Mouse (Mus musculus) lung, embryonic 16.5 days (tissue): Measurements from ENCODE around the gene Foxj3. TPM values are rescaled to one million over a fixed set of nuclear protein-coding genes. Genes with fewer than 3 reads are reported as not detected.
A peak's percentile ranks its signal among the peaks of the same experiment; 100 is the strongest.

Experiments
- ATAC-seq: fragments of 200-750 bp; cut with Nextera tagmentation; 2 replicates; pipeline ENCODE4 v1.8.0; 2017; ENCODE audit warnings: low read depth, mild to moderate bottlenecking, moderate library complexity
- H3K27ac ChIP-seq: fragments of 300-500 bp; sonication (generic); 2 replicates; pipeline ENCODE4 v1.5.1; 2014; ENCODE audit warnings: mild to moderate bottlenecking, control low read depth, low read length
- H3K27me3 ChIP-seq: fragments of 300-500 bp; sonication (generic); 2 replicates; pipeline ENCODE4 v1.6.1; 2014; ENCODE audit warnings: low read depth, low read length, mixed read lengths; ENCODE audit not compliant: control insufficient read depth, insufficient read depth
- H3K36me3 ChIP-seq: fragments of 300-500 bp; sonication (generic); 2 replicates; pipeline ENCODE4 v1.6.1; 2014; ENCODE audit warnings: low read length; ENCODE audit not compliant: control insufficient read depth, insufficient read depth
- H3K4me1 ChIP-seq: fragments of 300-500 bp; sonication (generic); replicated peaks from 2 replicates; pipeline ENCODE4 v1.6.1; 2014; ENCODE audit warnings: low read length, mixed read lengths; ENCODE audit not compliant: control insufficient read depth, insufficient read depth
- H3K4me2 ChIP-seq: fragments of 300-500 bp; sonication (generic); 2 replicates; pipeline ENCODE4 v1.6.1; 2014; ENCODE audit warnings: low read depth, low read length, control low read depth
- H3K4me3 ChIP-seq: fragments of 300-500 bp; sonication (generic); 2 replicates; pipeline ENCODE4 v1.5.1; 2014; ENCODE audit warnings: mild to moderate bottlenecking, low read length, control low read depth
- H3K9ac ChIP-seq: fragments of 300-500 bp; sonication (generic); 2 replicates; pipeline ENCODE4 v1.6.1; 2014; ENCODE audit warnings: low read length, control low read depth
- H3K9me3 ChIP-seq: fragments of 300-500 bp; sonication (generic); 2 replicates; pipeline ENCODE4 v1.6.1; 2016; ENCODE audit warnings: low read length; ENCODE audit not compliant: control insufficient read depth
- WGBS: fragments of 180-500 bp; shearing (Covaris S2); extraction: QIAGEN DNeasy Blood & Tissue Kit; methylation state at CpG from one replicate; pipeline ENCODE4 v1.1.7; 2014; 5-methylcytosine and 5-hydroxymethylcytosine counted together
- polyA plus RNA-seq: library from polyadenylated mRNA; unstranded; fragments of >200 nt; fragmentation: Nextera tagmentation; extraction: Ambion mirVana; gene quantifications from 2 replicates; pipeline ENCODE4 v1.2.1, GENCODE M21; 2015

Gene Foxj3
- polyA plus RNA-seq, 1 experiment from 2014 or later, result 24.1 TPM

DNA sequence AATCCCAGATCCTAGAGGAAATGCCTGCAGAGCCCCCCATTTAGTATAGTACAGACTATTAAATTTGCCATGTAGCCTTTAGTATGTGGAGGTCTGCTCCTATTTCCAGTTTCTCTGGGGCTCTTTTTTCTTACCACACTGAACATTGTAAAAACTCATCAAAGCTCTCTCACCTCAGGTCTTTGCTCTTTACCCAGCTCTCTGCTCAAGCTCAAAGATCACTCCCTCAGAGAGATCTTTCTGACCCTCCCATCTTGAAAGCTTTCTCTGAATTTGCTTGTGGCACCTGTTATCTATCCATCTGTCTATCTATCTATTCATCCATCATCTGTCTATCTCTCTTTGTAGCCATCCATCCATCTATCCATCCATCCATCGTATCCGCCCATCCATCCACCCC, 128.4 kb downstream of the Foxj3 start:
- no peak for ATAC-seq
- H3K36me3 ChIP-seq, result no peaks in the 10 kb centered on the region
- no peak overlapping the region for H3K9ac ChIP-seq
- H3K27ac ChIP-seq, result no peak overlapping the region
- 72% methylated on average over 2 of the region's 2 CpGs for WGBS
- no peak overlapping the region for H3K4me2 ChIP-seq
- H3K9me3 ChIP-seq, result no peaks in the 10 kb centered on the region
- H3K4me3 ChIP-seq, result no peak overlapping the region
- H3K4me1 ChIP-seq, result no peaks in the 10 kb centered on the region
- H3K27me3 ChIP-seq, result no peaks in the 10 kb centered on the region

GRCm38 (mm10) chr4:119666116-119666515, 129.3 kb downstream of the Foxj3 start:
- Histone ChIP-seq H3K4me1 (no peaks in the 10 kb centered on the region), H3K4me3 (no peak overlapping the region), H3K4me2 (no peak overlapping the region), H3K9ac (no peak overlapping the region), H3K9me3 (no peaks in the 10 kb centered on the region), H3K27ac (no peak overlapping the region), H3K36me3 (no peaks in the 10 kb centered on the region), H3K27me3 (no peaks in the 10 kb centered on the region)
- no peak for ATAC-seq
- WGBS, result 24% methylated on average over 8 of the region's 8 CpGs

GRCm38 (mm10) chr4:119667454-119667853, 130.7 kb downstream of the Foxj3 start:
- ATAC-seq, result no peak
- WGBS, result 22% methylated on average over 5 of the region's 5 CpGs
- Histone ChIP-seq H3K4me3 (no peak overlapping the region), H3K4me1 (no peaks in the 10 kb centered on the region), H3K36me3 (no peaks in the 10 kb centered on the region), H3K9ac (no peak overlapping the region), H3K27me3 (no peaks in the 10 kb centered on the region), H3K9me3 (no peaks in the 10 kb centered on the region), H3K4me2 (no peak overlapping the region), H3K27ac (no peak overlapping the region)

GRCm38 (mm10) chr4:119668185-119668584, 131.4 kb downstream of the Foxj3 start:
- Histone ChIP-seq H3K27ac (no peak overlapping the region), H3K36me3 (no peaks in the 10 kb centered on the region), H3K4me3 (no peak overlapping the region), H3K9ac (no peak overlapping the region), H3K4me2 (no peak overlapping the region), H3K9me3 (no peaks in the 10 kb centered on the region), H3K27me3 (no peaks in the 10 kb centered on the region), H3K4me1 (no peaks in the 10 kb centered on the region)
- 85% methylated on average over 3 of the region's 3 CpGs for WGBS
- no peak for ATAC-seq

- Histone ChIP-seq H3K9me3 (no peaks in the 10 kb centered on the region), H3K4me2 (no peak overlapping the region), H3K27me3 (no peaks in the 10 kb centered on the region), H3K27ac (no peak overlapping the region), H3K36me3 (no peaks in the 10 kb centered on the region), H3K9ac (no peak overlapping the region), H3K4me3 (no peak overlapping the region), H3K4me1 (no peaks in the 10 kb centered on the region)
- no peak for ATAC-seq
- WGBS, result 80% methylated on average over 4 of the region's 4 CpGs
Observed at GRCm38 (mm10) chr4:119668596-119668995, 131.8 kb downstream of the Foxj3 start.

DNA sequence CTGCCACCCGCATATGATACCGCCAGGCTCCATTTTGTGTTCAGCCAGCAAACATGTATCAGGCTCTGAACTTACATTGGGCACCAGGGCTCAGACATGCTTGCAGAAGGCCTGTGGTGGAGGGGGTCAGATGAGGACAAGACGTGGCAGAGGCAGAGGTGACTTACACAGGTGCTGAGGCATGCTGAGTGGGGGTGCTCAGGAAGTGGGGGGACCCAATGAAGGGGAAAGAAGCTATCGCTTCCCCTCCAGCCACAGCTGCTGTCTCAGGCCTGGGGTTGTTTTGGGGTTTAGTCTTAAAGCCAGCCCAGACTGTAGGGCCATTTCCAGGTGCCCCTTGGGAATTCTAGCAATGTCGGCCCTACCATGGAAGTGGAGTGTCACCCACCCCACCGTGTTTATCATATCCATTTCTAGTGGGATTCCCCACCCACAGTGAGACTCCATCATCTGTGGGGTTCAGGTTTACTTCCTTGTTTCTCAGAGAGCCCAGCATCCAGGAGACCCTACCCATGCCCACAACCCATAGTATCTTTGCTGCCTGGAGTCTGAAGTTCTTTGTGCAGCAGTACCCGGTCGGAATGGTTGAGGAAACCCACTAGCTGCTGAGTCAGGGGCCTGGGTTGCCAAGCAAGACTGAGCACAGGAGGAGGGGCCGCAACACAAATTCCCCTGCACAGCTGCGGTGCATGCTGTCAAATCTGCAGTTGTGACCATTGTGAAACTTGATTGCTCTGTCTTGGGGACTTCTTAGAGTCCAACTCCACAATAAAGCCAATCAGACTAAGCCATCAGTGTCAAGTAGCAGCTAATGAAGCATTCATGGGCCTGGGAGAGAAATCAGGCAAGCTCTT, 132.8 kb downstream of the Foxj3 start:
- no peak overlapping the region for H3K4me2 ChIP-seq
- ATAC-seq, result peak; percentile 51; the same call in 1 of the 2 replicates
- WGBS, result 65% methylated on average over 10 of the region's 10 CpGs

GRCm38 (mm10) chr4:119670210-119670555, 133.4 kb downstream of the Foxj3 start:
- no peak overlapping the region for H3K9ac ChIP-seq
- no peak overlapping the region for H3K27ac ChIP-seq
- H3K4me2 ChIP-seq, result no peak overlapping the region
- no peaks in the 10 kb centered on the region for H3K27me3 ChIP-seq
- H3K4me1 ChIP-seq, result no peaks in the 10 kb centered on the region
- H3K36me3 ChIP-seq, result no peaks in the 10 kb centered on the region
- no peak overlapping the region for H3K4me3 ChIP-seq
- no peaks in the 10 kb centered on the region for H3K9me3 ChIP-seq
- 36% methylated on average over 7 of the region's 7 CpGs for WGBS
- no peak for ATAC-seq

More for the DNA sequence above, 132.8 kb downstream of the Foxj3 start:
- Histone ChIP-seq H3K9ac (no peak overlapping the region), H3K27me3 (no peaks in the 10 kb centered on the region), H3K27ac (no peak overlapping the region), H3K4me1 (no peaks in the 10 kb centered on the region), H3K4me3 (no peak overlapping the region), H3K9me3 (no peaks in the 10 kb centered on the region), H3K36me3 (no peaks in the 10 kb centered on the region)

GRCm38 (mm10) chr4:119670736-119671135, 133.9 kb downstream of the Foxj3 start:
- no peak for ATAC-seq
- Histone ChIP-seq H3K36me3 (no peaks in the 10 kb centered on the region), H3K9me3 (no peaks in the 10 kb centered on the region), H3K9ac (no peak overlapping the region), H3K27ac (no peak overlapping the region), H3K4me1 (no peaks in the 10 kb centered on the region), H3K4me3 (no peak overlapping the region), H3K27me3 (no peaks in the 10 kb centered on the region), H3K4me2 (no peak overlapping the region)
- 86% methylated on average over 6 of the region's 6 CpGs for WGBS

DNA sequence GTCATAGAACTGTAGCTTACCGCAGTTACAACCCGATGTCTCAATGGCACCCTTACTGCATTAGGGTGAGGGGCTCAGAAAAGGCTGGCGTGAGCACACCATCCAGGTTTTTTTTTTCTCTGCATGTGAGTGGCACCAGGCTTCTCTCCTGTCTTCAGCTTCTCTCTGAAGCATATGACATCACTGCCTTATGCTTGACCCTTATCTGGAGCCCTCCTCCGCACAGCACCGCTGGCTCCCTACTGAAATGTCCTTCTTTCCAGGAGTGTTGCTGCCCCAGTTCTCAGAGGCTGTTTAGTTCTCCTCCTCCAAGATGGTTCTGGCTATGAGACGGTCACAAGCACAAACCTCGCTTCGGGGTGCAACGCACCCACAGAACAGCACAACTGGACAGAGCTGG, 134.4 kb downstream of the Foxj3 start:
- no peak overlapping the region for H3K4me3 ChIP-seq
- H3K27me3 ChIP-seq, result no peaks in the 10 kb centered on the region
- no peaks in the 10 kb centered on the region for H3K4me1 ChIP-seq
- H3K4me2 ChIP-seq, result no peak overlapping the region
- no peak overlapping the region for H3K9ac ChIP-seq
- H3K9me3 ChIP-seq, result no peaks in the 10 kb centered on the region
- ATAC-seq, result no peak
- H3K36me3 ChIP-seq, result no peaks in the 10 kb centered on the region
- WGBS, result 86% methylated on average over 9 of the region's 9 CpGs
- no peak overlapping the region for H3K27ac ChIP-seq
